Mouse (Mus musculus) midbrain, embryonic 12.5 days (tissue): Measurements from ENCODE around the gene Gm15517. TPM values are rescaled to one million over a fixed set of nuclear protein-coding genes. Genes with fewer than 3 reads are reported as not detected.

Experiments
- polyA plus RNA-seq: library from polyadenylated mRNA; unstranded; fragments of >200 nt; fragmentation: Nextera tagmentation; extraction: Ambion mirVana; gene quantifications from 2 replicates; pipeline ENCODE4 v1.2.1, GENCODE M21; 2016

Gm15517 gene
- polyA plus RNA-seq, 1 experiment from 2014 or later: not detected

Other genes starting within 250 kb of the Gm15517 start
- gene Klk1b26, start 249.3 kb upstream of the Gm15517 start, polyA plus RNA-seq: not detected in 2 replicates
- not detected in 2 replicates for gene Klk1b27, start 209.2 kb upstream of the Gm15517 start, polyA plus RNA-seq
- not detected in 2 replicates for gene Klk1b21, start 159.1 kb upstream of the Gm15517 start, polyA plus RNA-seq
- gene Klk1b22, start 148.8 kb upstream of the Gm15517 start, polyA plus RNA-seq: not detected in 2 replicates
- gene Klk1b16, start 124.7 kb upstream of the Gm15517 start, polyA plus RNA-seq: not detected in 2 replicates
- not detected in 2 replicates for gene Klk1b24, start 73.2 kb upstream of the Gm15517 start, polyA plus RNA-seq
- gene Klk1b3, start 63.3 kb upstream of the Gm15517 start, polyA plus RNA-seq: not detected in 2 replicates
- gene Klk1b4, start 54.0 kb upstream of the Gm15517 start, polyA plus RNA-seq: not detected in 2 replicates
- not detected in 2 replicates for gene Klk1b5, start 45.5 kb upstream of the Gm15517 start, polyA plus RNA-seq
- not detected in 2 replicates for gene Klk1, start 36.1 kb upstream of the Gm15517 start, polyA plus RNA-seq
- not detected in 2 replicates for gene Gm36864, start 25.3 kb upstream of the Gm15517 start, polyA plus RNA-seq
- gene 1700028J19Rik, start 14.8 kb upstream of the Gm15517 start, polyA plus RNA-seq: 1.1 and 1.6 TPM in 2 replicates
- gene 2410002F23Rik, start 14.7 kb upstream of the Gm15517 start, polyA plus RNA-seq: 174 and 194 TPM in 2 replicates
- gene Acp4, start 4.1 kb upstream of the Gm15517 start, polyA plus RNA-seq: 0.18 TPM in 2 replicates
- gene Clec11a, start 45.5 kb downstream of the Gm15517 start, polyA plus RNA-seq: 2.5 and 2.6 TPM in 2 replicates
- 8.5 and 11.4 TPM in 2 replicates for gene Shank1, start 48.8 kb downstream of the Gm15517 start, polyA plus RNA-seq
- gene Syt3, start 122.7 kb downstream of the Gm15517 start, polyA plus RNA-seq: 5.4 and 6.4 TPM in 2 replicates
- 0.74 and 1.3 TPM in 2 replicates for gene 1700008O03Rik, start 124.4 kb downstream of the Gm15517 start, polyA plus RNA-seq
- gene Lrrc4b, start 167.6 kb downstream of the Gm15517 start, polyA plus RNA-seq: 12.0 and 13.5 TPM in 2 replicates
- 3.4 and 5.1 TPM in 2 replicates for gene Aspdh, start 203.9 kb downstream of the Gm15517 start, polyA plus RNA-seq
- gene Josd2, start 206.5 kb downstream of the Gm15517 start, polyA plus RNA-seq: 56.2 and 58.1 TPM in 2 replicates
- 132 and 136 TPM in 2 replicates for gene Emc10, start 235.1 kb downstream of the Gm15517 start, polyA plus RNA-seq
- 32.4 and 35.1 TPM in 2 replicates for gene Fam71e1, start 235.1 kb downstream of the Gm15517 start, polyA plus RNA-seq